Mouse (Mus musculus) liver, embryonic 14.5 days (tissue): ENCODE measurements around the gene Dars. TPM values are rescaled to one million over a fixed set of nuclear protein-coding genes. Genes with fewer than 3 reads are reported as not detected.
A peak's percentile ranks its signal among the peaks of the same experiment; 100 is the strongest.

Experiments used
- ATAC-seq: fragments of 200-750 bp; cut with Nextera tagmentation; 2 replicates; pipeline ENCODE4 v1.8.0; 2017; ENCODE audit warnings: moderate number of reproducible peaks, mild to moderate bottlenecking, moderate library complexity; ENCODE audit not compliant: insufficient read depth
- DNase-seq, 3 experiments: peaks; one replicate each; pipeline ENCODE4 v3.0.0-alpha.2; 2012 to 2013; ENCODE audit warnings: low read depth in 3 of 3, low spot score in 3 of 3
- H3K27ac ChIP-seq: fragments of 300-500 bp; sonication (generic); 2 replicates; pipeline ENCODE4 v1.5.1; 2014; ENCODE audit warnings: moderate library complexity, mild to moderate bottlenecking, control low read depth, inconsistent platforms
- H3K27me3 ChIP-seq: fragments of 300-500 bp; sonication (generic); 2 replicates; pipeline ENCODE4 v1.6.1; 2014; ENCODE audit warnings: mild to moderate bottlenecking, low read length, moderate library complexity; ENCODE audit not compliant: control insufficient read depth, insufficient read depth
- H3K36me3 ChIP-seq: fragments of 300-500 bp; sonication (generic); replicated peaks from 2 replicates; pipeline ENCODE4 v1.6.1; 2014; ENCODE audit warnings: low read depth; ENCODE audit not compliant: control insufficient read depth, insufficient read depth
- H3K4me1 ChIP-seq, 2 experiments: fragments of 200-500 bp in 1 of 2; fragments of 300-500 bp in 1 of 2; sonication (generic) in 1 of 2; replicated peaks; 2 replicates each; pipeline ENCODE4 v1.6.1; 2012 to 2014; ENCODE audit warnings: antibody characterized with exemption in 1 of 2, inconsistent platforms in 1 of 2, low read length in 1 of 2; ENCODE audit not compliant: control insufficient read depth in 2 of 2, insufficient read depth in 2 of 2
- H3K4me2 ChIP-seq: fragments of 300-500 bp; sonication (generic); 2 replicates; pipeline ENCODE4 v1.6.1; 2014; ENCODE audit warnings: low read depth, mild to moderate bottlenecking, control low read depth, moderate library complexity
- H3K4me3 ChIP-seq, 2 experiments: fragments of 200-500 bp in 1 of 2; fragments of 300-500 bp in 1 of 2; sonication (generic) in 1 of 2; 2 replicates each; pipeline ENCODE4 v1.5.1; 2012 to 2014; ENCODE audit warnings: low read depth in 2 of 2, low read length in 2 of 2, mild to moderate bottlenecking in 2 of 2, control low read depth in 1 of 2, inconsistent platforms in 1 of 2, moderate library complexity in 1 of 2; ENCODE audit not compliant: insufficient read depth in 1 of 2
- H3K9ac ChIP-seq: fragments of 300-500 bp; sonication (generic); replicated peaks from 2 replicates; pipeline ENCODE4 v1.6.1; 2014; ENCODE audit warnings: mild to moderate bottlenecking, control low read depth, moderate library complexity
- H3K9me3 ChIP-seq: fragments of 300-500 bp; sonication (generic); 2 replicates; pipeline ENCODE4 v1.6.1; 2016; ENCODE audit warnings: low read length, mixed read lengths; ENCODE audit not compliant: control insufficient read depth
- CTCF ChIP-seq: IDR thresholded peaks from 2 replicates; pipeline ENCODE4 v1.5.1; 2016; ENCODE audit warnings: antibody characterized with exemption, low read depth, control low read depth
- EP300 ChIP-seq: IDR thresholded peaks from 2 replicates; pipeline ENCODE4 v1.6.1; 2016; ENCODE audit warnings: antibody characterized with exemption, low read depth
- WGBS: fragments of 180-500 bp; shearing (Covaris S2); extraction: QIAGEN DNeasy Blood & Tissue Kit; methylation state at CpG from one replicate; pipeline ENCODE4 v1.1.7; 2014; ENCODE audit not compliant: insufficient replicate concordance; 5-methylcytosine and 5-hydroxymethylcytosine counted together
- polyA plus RNA-seq, 2 experiments: library from polyadenylated mRNA; depleted of rRNA in 1 of 2; stranded (reverse) in 1 of 2; unstranded in 1 of 2; fragments of >200 nt; fragmentation: Nextera tagmentation in 1 of 2; extraction: Ambion mirVana in 1 of 2; gene quantifications; 2 replicates each; pipeline versions ENCODE4 v1.2.1 to v1.2.3; 2012 to 2014

The Dars gene
- polyA plus RNA-seq, 2 experiments = 34.8 to 62.8 TPM

DNA sequence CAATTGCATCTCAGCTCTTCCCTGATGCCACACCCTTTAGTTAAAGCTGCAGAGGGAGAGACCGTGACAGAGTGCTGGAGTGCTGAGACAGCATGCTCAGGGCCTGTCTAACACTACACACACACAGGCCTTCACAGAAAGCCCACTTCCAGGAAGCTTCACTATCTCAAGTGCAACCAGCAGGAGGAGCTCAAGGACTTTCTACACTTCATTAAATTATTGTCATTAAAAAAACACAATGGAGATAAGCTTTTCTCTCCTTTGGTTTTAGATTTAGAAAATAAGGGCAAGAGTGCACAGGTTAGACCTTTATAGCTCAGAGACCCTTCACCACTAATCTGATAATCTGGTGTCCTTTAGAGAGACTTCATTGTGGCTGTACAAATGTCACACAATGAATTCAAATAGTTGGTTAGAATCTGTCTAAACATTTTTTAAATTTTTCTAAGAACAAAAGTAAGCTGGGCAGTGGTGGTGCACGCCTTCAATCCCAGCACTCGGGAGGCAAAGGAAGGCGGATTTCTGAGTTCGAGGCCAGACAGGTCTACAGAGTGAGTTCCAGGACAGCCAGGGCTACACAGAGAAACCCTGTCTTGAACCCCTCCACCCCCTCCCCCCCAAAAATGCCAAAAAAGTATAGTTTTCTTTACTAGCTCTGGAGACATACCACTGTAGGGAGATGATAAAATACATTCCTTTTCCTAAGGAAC, 48.3 kb downstream of the Dars start:
- Histone ChIP-seq H3K27ac (no peak overlapping the region), H3K9me3 (no peaks in the 10 kb centered on the region), H3K4me3 (no peak overlapping the region), H3K4me2 (no peak overlapping the region), H3K4me1 (no peaks in the 10 kb centered on the region), H3K36me3 (peaks cover 28% of the 10 kb centered on the region), H3K27me3 (no peaks in the 10 kb centered on the region), H3K9ac (no peak overlapping the region)
- DNase-seq = no peak
- TF ChIP-seq EP300 (no peak), CTCF (peak; percentile 60)
- peak; percentile 39; the same call in 1 of the 2 replicates for ATAC-seq
- WGBS = 67% methylated on average over 5 of the region's 5 CpGs

DNA sequence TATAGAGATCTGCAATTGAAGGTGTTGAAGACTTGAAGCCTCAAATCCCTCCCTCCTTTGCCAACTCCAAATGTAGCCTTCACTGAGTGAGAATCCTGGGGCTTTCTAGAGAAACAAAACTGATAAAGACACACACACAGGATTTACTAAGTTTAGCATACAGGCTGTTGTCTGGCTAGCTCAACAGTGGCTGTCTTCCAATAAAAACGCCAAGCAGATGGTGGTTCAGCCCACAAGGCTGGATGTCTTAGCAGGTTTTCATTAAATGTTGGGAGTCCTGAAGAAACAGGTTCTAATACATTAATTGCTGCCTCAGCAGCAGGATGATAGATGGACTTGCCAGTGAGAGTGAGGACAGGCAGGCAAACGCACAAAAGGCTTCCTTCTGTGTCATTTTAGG, 56.6 kb downstream of the Dars start:
- DNase-seq (no peak), ATAC-seq (no peak)
- peaks cover 37% of the 10 kb centered on the region for H3K36me3 ChIP-seq
- peaks cover 23 to 32% of the 10 kb centered on the region in 2 experiments for H3K4me1 ChIP-seq
- no peak overlapping the region for H3K4me3 ChIP-seq
- peak overlapping the region; percentile 6; the same call in 1 of the 2 replicates for H3K27ac ChIP-seq
- no peaks in the 10 kb centered on the region for H3K9me3 ChIP-seq
- TF ChIP-seq CTCF = no peak
- no peak for TF ChIP-seq EP300
- H3K27me3 ChIP-seq = no peaks in the 10 kb centered on the region
- H3K9ac ChIP-seq = no peak overlapping the region
- peak overlapping the region; percentile 91 for H3K4me2 ChIP-seq
- 61% methylated on average over 2 of the region's 2 CpGs for WGBS

DNA sequence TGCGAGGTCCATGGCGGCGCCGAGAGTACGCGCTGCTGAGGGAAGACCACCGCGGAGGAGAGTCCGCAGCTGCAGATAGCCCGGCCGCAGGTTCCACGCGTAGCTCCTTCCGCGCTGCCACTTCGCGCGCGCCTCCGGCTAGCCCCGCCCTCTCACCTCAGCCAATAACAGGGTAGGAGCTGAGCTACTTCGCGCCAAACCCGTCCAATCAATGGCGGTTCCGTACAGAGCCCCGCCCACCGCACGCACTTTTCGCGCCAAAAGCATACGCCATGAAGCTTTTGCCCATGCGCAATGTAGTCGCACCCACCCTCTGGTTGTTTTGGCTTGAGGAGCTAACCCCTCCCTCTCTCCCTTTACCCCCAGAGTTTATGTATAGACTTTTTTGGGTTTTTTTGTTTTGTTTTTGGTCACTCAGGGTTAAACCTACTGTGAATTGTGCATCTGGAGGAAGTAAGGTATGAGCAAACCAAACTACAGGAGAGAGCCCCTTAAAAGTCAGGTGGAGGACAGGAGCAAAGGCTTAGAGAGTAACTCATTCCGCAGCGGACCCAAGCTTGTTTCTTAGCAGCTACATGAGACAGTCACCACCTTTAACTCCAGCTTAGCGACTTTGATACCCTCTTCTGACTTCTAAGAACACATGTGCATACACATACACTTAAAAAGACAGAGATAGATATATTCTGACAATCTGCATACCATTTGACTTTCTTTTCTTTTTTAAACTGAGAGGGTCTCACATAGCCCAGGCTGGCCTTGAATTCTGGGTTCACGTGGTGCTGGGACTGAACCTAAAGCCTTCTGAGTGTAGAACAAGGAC, 57.4 kb downstream of the Dars start, which contains the start of gene Mcm6:
TSS of gene Mcm6 (minus strand) at position 111 of the 823 bp plus-strand sequence.
- peak within 1 kb of the TSS; percentile 78 for H3K9ac ChIP-seq
- H3K27ac ChIP-seq = peak within 1 kb of the TSS; percentile 70
- WGBS = 2% methylated on average over 32 of the region's 38 CpGs
- H3K4me3 ChIP-seq = peak within 1 kb of the TSS; percentile 72 to 90
- H3K4me2 ChIP-seq = peak within 1 kb of the TSS; percentile 91
- no peaks in the 10 kb centered on the region for H3K27me3 ChIP-seq
- H3K9me3 ChIP-seq = no peaks in the 10 kb centered on the region
- no peak for TF ChIP-seq CTCF
- peak; percentile 43; the same call in 1 of the 2 replicates for TF ChIP-seq EP300
- peak; percentile 92 to 94 (median 93) for DNase-seq
- peak; percentile 97 for ATAC-seq
- peaks cover 24 to 32% of the 10 kb centered on the region in 2 experiments for H3K4me1 ChIP-seq
- H3K36me3 ChIP-seq = peaks cover 42% of the 10 kb centered on the region

DNA sequence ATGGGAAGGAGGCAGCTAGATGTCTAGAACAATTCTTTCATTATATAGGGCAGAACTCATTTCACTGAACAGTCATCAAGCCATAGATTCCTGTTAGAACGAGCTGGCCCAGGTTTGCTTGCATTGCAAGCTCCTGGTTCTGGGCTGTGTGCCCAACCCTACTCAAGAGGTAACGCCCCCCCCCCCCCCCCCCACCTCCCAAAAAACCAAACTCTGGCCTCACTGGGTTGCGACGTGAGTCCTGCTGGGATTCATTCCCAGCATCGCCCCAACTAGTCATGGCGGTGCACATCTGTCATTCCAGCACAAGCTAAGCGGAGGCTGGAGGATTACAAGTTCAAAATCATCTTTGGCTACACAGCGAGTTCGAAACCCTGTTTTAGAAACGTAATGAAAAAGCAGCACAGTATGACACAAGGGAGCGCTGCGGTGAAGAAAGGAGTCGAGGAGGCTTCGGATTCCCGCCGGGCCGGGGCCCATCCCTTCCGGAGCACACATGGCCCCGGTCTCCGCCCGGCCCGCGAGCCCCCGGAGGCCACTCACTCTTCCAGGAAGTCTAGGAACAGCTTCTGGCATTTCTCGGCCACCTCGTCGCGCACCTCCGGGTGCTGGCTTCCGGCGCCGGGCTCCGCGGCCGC, 58.1 kb downstream of the Dars start:
- Histone ChIP-seq H3K4me3 (peak overlapping the region; percentile 72 to 90), H3K4me2 (peak overlapping the region; percentile 91), H3K4me1 (peaks cover 24 to 32% of the 10 kb centered on the region in 2 experiments), H3K9ac (peak overlapping the region; percentile 78), H3K27ac (peak overlapping the region; percentile 16), H3K9me3 (no peaks in the 10 kb centered on the region), H3K27me3 (no peaks in the 10 kb centered on the region), H3K36me3 (peaks cover 41% of the 10 kb centered on the region)
- 0% methylated on average over 35 of the region's 35 CpGs for WGBS
- ATAC-seq = peak; percentile 74
- TF ChIP-seq CTCF (0 out of 2 replicates have a peak, but pooled peaks have one; percentile 10), EP300 (no peak)
- DNase-seq = peak in 1 of 3 experiments; percentile 24
